Mouse (Mus musculus): Measurements from ENCODE around the gene Olfr1411. TPM values are rescaled to one million over a fixed set of nuclear protein-coding genes. Genes with fewer than 3 reads are reported as not detected.

Olfr1411 gene
- not detected for total RNA-seq (2021)

- intact Hi-C loops (cut with DNase I): no loop called here
- DNase-seq: no peak
Observed at GRCm38 (mm10) chr1:92594111-92594510, at the start of gene Olfr1411. TSS of gene Olfr1411 (plus strand) at chr1:92594411.

GRCm38 (mm10) chr1:92545929-92546328 is 48.3 kb upstream of the Olfr1411 start:
- intact Hi-C loops (cut with DNase I): no loop called here
- DNase-seq: no peak

GRCm38 (mm10) chr1:92571022-92571421 is 23.2 kb upstream of the Olfr1411 start, which contains the start of gene Olfr1413:
TSS of gene Olfr1413 (plus strand) at chr1:92571322.
- intact Hi-C loops (cut with DNase I): no loop called here
- no peak for DNase-seq

- intact Hi-C loops (cut with DNase I): no loop called here
- DNase-seq: no peak
Observed at GRCm38 (mm10) chr1:92585479-92585878, 8.7 kb upstream of the Olfr1411 start, which contains the start of gene Olfr1412. TSS of gene Olfr1412 (plus strand) at chr1:92585779.

GRCm38 (mm10) chr1:92596019-92596418 is 1.8 kb downstream of the Olfr1411 start:
- intact Hi-C loops (cut with DNase I): no loop called here

GRCm38 (mm10) chr1:92605482-92605881 is 11.3 kb downstream of the Olfr1411 start, which contains the start of gene Olfr1410:
TSS of gene Olfr1410 (plus strand) at chr1:92605782.
- intact Hi-C loops (cut with DNase I): no loop called here
- no peak for DNase-seq

More at GRCm38 (mm10) chr1:92596019-92596418, 1.8 kb downstream of the Olfr1411 start:
- no peak for DNase-seq

- DNase-seq: no peak
- intact Hi-C loops (cut with DNase I): no loop called here
Observed at GRCm38 (mm10) chr1:92607711-92608110, 13.5 kb downstream of the Olfr1411 start.

GRCm38 (mm10) chr1:92611008-92611407 is 16.8 kb downstream of the Olfr1411 start:
- intact Hi-C loops (cut with DNase I): loop anchor here (5.0 to 10.0 kb wide), 2 partner anchors 649 to 696 kb away; no protein-coding TSS in a partner anchor
- DNase-seq: peak; percentile 42 to 68

- DNase-seq: no peak
- intact Hi-C loops (cut with DNase I): loop anchor here (5.0 to 10.0 kb wide), 2 partner anchors 651 to 698 kb away; no protein-coding TSS in a partner anchor
Observed at GRCm38 (mm10) chr1:92613175-92613574, 19.0 kb downstream of the Olfr1411 start.

- intact Hi-C loops (cut with DNase I): loop anchor here (2.0 to 10.0 kb wide), 3 partner anchors 32 to 700 kb away; no protein-coding TSS in a partner anchor
Observed at GRCm38 (mm10) chr1:92614516-92614915, 20.3 kb downstream of the Olfr1411 start.

GRCm38 (mm10) chr1:92616046-92616445 is 21.8 kb downstream of the Olfr1411 start:
- DNase-seq: no peak
- intact Hi-C loops (cut with DNase I): loop anchor here (10.0 kb wide), 1 partner anchor 701 kb away; no protein-coding TSS in a partner anchor

More at GRCm38 (mm10) chr1:92614516-92614915, 20.3 kb downstream of the Olfr1411 start:
- peak; percentile 23 to 30 for DNase-seq

- no peak for DNase-seq
- intact Hi-C loops (cut with DNase I): loop anchor here (10.0 kb wide), 1 partner anchor 703 kb away; no protein-coding TSS in a partner anchor
Observed at GRCm38 (mm10) chr1:92617488-92617887, 23.3 kb downstream of the Olfr1411 start, which contains the start of gene Olfr12. TSS of gene Olfr12 (plus strand) at chr1:92617788.

GRCm38 (mm10) chr1:92618360-92618759 is 24.1 kb downstream of the Olfr1411 start:
- DNase-seq: no peak
- intact Hi-C loops (cut with DNase I): loop anchor here (10.0 kb wide), 1 partner anchor 704 kb away; no protein-coding TSS in a partner anchor

- DNase-seq: no peak
- intact Hi-C loops (cut with DNase I): no loop called here
Observed at GRCm38 (mm10) chr1:92628227-92628626, 34.0 kb downstream of the Olfr1411 start.

GRCm38 (mm10) chr1:92632196-92632595 is 38.0 kb downstream of the Olfr1411 start:
- no peak for DNase-seq
- intact Hi-C loops (cut with DNase I): no loop called here

GRCm38 (mm10) chr1:92632948-92633347 is 38.7 kb downstream of the Olfr1411 start:
- no peak for DNase-seq
- intact Hi-C loops (cut with DNase I): no loop called here

- DNase-seq: no peak
- intact Hi-C loops (cut with DNase I): no loop called here
Observed at GRCm38 (mm10) chr1:92633726-92634125, 39.5 kb downstream of the Olfr1411 start.

- DNase-seq: no peak
- intact Hi-C loops (cut with DNase I): no loop called here
Observed at GRCm38 (mm10) chr1:92634569-92634968, 40.4 kb downstream of the Olfr1411 start.

GRCm38 (mm10) chr1:92634976-92635599 is 40.9 kb downstream of the Olfr1411 start:
- intact Hi-C loops (cut with DNase I): no loop called here
- no peak for DNase-seq

- intact Hi-C loops (cut with DNase I): no loop called here
- DNase-seq: no peak
Observed at GRCm38 (mm10) chr1:92636015-92636414, 41.8 kb downstream of the Olfr1411 start.

- no peak for DNase-seq
- intact Hi-C loops (cut with DNase I): no loop called here
Observed at GRCm38 (mm10) chr1:92636676-92637075, 42.5 kb downstream of the Olfr1411 start.
